Mouse (Mus musculus) liver, embryonic 15.5 days (tissue): Measurements from ENCODE around the gene Pdilt. TPM values are rescaled to one million over a fixed set of nuclear protein-coding genes. Genes with fewer than 3 reads are reported as not detected.

ENCODE experiments used
- polyA plus RNA-seq: library from polyadenylated mRNA; unstranded; fragments of >200 nt; fragmentation: Nextera tagmentation; extraction: Ambion mirVana; gene quantifications from 2 replicates; pipeline ENCODE4 v1.2.1, GENCODE M21; 2015

Gene Pdilt
- polyA plus RNA-seq, 1 experiment from 2014 or later: not detected

Other genes starting within 250 kb of the Pdilt start
- gene Gp2, start 64.2 kb downstream of the Pdilt start, polyA plus RNA-seq: not detected in 2 replicates
- not detected in 2 replicates for gene Umod, start 44.2 kb downstream of the Pdilt start, polyA plus RNA-seq
- gene Acsm5, start 4.0 kb downstream of the Pdilt start, polyA plus RNA-seq: 0.21 and 0.23 TPM in 2 replicates
- gene Acsm2, start 30.9 kb upstream of the Pdilt start, polyA plus RNA-seq: not detected in 2 replicates
- 13.9 and 17.2 TPM in 2 replicates for gene Acsm1, start 83.5 kb upstream of the Pdilt start, polyA plus RNA-seq
- not detected in 2 replicates for gene Acsm4, start 166.5 kb upstream of the Pdilt start, polyA plus RNA-seq
- gene Thumpd1, start 197.3 kb upstream of the Pdilt start, polyA plus RNA-seq: 23.7 and 24.0 TPM in 2 replicates
- gene Acsm3, start 237.4 kb upstream of the Pdilt start, polyA plus RNA-seq: 3.2 and 5.4 TPM in 2 replicates